Mouse (Mus musculus): ENCODE measurements around the gene Rhebl1.

- TF ChIP-seq CTCF (IDR thresholded peaks at IDR 0.05; ENCODE audit: borderline replicate concordance, insufficient read depth, low read depth, low read length) = no peak
- no peak for TF ChIP-seq POLR2A (IDR thresholded peaks at IDR 0.05; ENCODE audit: borderline replicate concordance, insufficient read depth, low read length)
Measured at GRCm38 (mm10) chr15:98849956-98850600, 44.3 kb downstream of the Rhebl1 start.

Measured in cerebellum, adult 2 months (tissue).